Mouse (Mus musculus) myocyte (in vitro differentiated cells): ENCODE results near the gene Cacna2d3.

Source experiments
- POLR2A ChIP-seq: IDR thresholded peaks from one replicate; pipeline ENCODE4 v1.6.1; 2011; ENCODE audit warnings: low read depth, mild to moderate bottlenecking, control low read depth, moderate library complexity; ENCODE audit not compliant: insufficient read length
- USF1 ChIP-seq: IDR thresholded peaks from one replicate; pipeline ENCODE4 v1.6.1; 2011; ENCODE audit warnings: low read depth, mild to moderate bottlenecking, control low read depth, moderate library complexity

DNA sequence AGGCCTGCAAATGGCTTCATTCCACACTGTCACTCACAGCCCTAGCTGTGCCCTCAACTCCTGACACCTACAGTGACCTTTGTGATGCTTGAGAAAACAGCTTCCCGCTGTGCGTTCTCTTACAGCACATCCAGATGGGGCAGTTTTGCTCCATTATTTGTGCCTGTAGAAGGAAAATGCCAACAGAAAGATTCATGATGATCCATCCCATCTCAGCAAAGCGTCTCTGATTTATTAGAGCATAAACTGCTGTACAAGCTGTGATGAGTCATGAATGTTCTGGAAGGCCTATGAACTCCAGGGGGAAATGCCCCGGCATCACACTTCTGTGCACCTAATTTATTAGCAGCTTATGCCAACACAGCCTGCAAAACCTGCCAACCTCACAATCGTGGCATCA lies 453.1 kb downstream of the Cacna2d3 start:
- TF ChIP-seq POLR2A (no peak), USF1 (no peak)
